Mouse (Mus musculus) testis, adult 2 months (tissue): Measurements from ENCODE around the gene Cubn.

Source experiments
- CTCF ChIP-seq: fragments of 200-500 bp; IDR thresholded peaks from 2 replicates; pipeline ENCODE4 v1.5.1; 2012; ENCODE audit warnings: low read depth, mild to moderate bottlenecking, inconsistent platforms, low read length, moderate library complexity; ENCODE audit not compliant: control insufficient read depth, insufficient read depth, insufficient replicate concordance
- POLR2A ChIP-seq: fragments of 200-500 bp; IDR thresholded peaks from 2 replicates; pipeline ENCODE4 v1.6.1; 2012; ENCODE audit warnings: low read depth, mild to moderate bottlenecking, inconsistent platforms, low read length, moderate library complexity; ENCODE audit not compliant: control insufficient read depth

GRCm38 (mm10) chr2:13372825-13373224 is 118.8 kb downstream of the Cubn start:
- TF ChIP-seq POLR2A (no peak), CTCF (no peak)
